Mouse (Mus musculus) lung, postnatal 0 days (tissue): Measurements from ENCODE around the gene Tuba8.

Experiments used
- CTCF ChIP-seq: IDR thresholded peaks from 2 replicates; pipeline ENCODE4 v1.5.1; 2016; ENCODE audit warnings: antibody characterized with exemption, mild to moderate bottlenecking
- EP300 ChIP-seq: IDR thresholded peaks from 2 replicates; pipeline ENCODE4 v1.6.1; 2016; ENCODE audit warnings: antibody characterized with exemption, mild to moderate bottlenecking, control low read depth

DNA sequence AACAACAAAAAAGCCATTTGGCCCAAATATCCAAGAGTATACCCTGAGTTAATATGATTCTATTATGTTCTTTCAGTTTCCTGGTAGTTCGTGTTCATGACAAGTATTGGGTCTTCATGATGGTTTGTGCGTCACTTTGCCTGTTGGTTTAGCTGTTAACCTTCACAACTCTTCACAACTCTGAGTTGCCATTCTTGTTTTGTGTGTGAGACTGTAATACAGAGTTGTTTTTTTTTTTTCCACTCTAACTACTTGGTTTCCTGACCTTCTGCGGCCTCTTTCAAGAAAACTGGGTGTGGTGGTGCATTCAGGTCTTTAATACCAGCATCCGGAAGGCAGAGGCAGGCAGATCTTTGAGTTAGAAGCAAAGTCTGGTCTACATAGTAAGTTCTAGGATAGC is 27.7 kb downstream of the Tuba8 start:
- TF ChIP-seq CTCF, result no peak
- no peak for TF ChIP-seq EP300
